Mouse (Mus musculus) G1E (cell line): Measurements from ENCODE around the gene Hoxb6. TPM values are rescaled to one million over a fixed set of nuclear protein-coding genes. Genes with fewer than 3 reads are reported as not detected.

Source experiments
- ATAC-seq: 2 replicates; pipeline ENCODE4 v1.8.0; 2016; ENCODE audit warnings: mild to moderate bottlenecking; ENCODE audit not compliant: insufficient number of reproducible peaks, poor library complexity, low FRiP score, severe bottlenecking; ENCODE audit errors: extremely low read depth
- DNase-seq: peaks from one replicate; pipeline ENCODE4 v3.0.0; 2012; ENCODE audit warnings: low spot score
- H3K27me3 ChIP-seq: 2 replicates; pipeline ENCODE4 v1.6.1; 2012; ENCODE audit warnings: mild to moderate bottlenecking, low read length, inconsistent platforms; ENCODE audit not compliant: insufficient read depth
- H3K36me3 ChIP-seq: replicated peaks from 2 replicates; pipeline ENCODE3; 2012; ENCODE audit warnings: mild to moderate bottlenecking, inconsistent platforms
- H3K4me1 ChIP-seq: 2 replicates; pipeline ENCODE4 v1.6.1; 2012; ENCODE audit warnings: low read depth, low read length, inconsistent platforms, mixed read lengths; ENCODE audit not compliant: insufficient read depth
- H3K4me3 ChIP-seq: 2 replicates; pipeline ENCODE4 v1.5.1; 2012; ENCODE audit warnings: low read depth, mild to moderate bottlenecking, inconsistent platforms, low read length, moderate library complexity, mixed read lengths
- H3K9me3 ChIP-seq: replicated peaks from 2 replicates; pipeline ENCODE4 v1.6.1; 2012; ENCODE audit warnings: inconsistent platforms
- CTCF ChIP-seq: IDR thresholded peaks from 2 replicates; pipeline ENCODE4 v1.5.1; 2012; ENCODE audit warnings: low read depth, low read length, inconsistent platforms, mixed read lengths
- GATA1 ChIP-seq: IDR thresholded peaks from 2 replicates; pipeline ENCODE4 v1.6.1; 2012; ENCODE audit warnings: borderline replicate concordance, low read length, inconsistent platforms, mixed read lengths
- GATA2 ChIP-seq: IDR thresholded peaks from 2 replicates; pipeline ENCODE4 v1.6.1; 2012; ENCODE audit warnings: low read depth, low read length, inconsistent platforms, borderline replicate concordance
- POLR2AphosphoS5 ChIP-seq: IDR thresholded peaks from 2 replicates; pipeline ENCODE4 v1.6.1; 2012; ENCODE audit warnings: low read depth, low read length, inconsistent platforms; ENCODE audit not compliant: insufficient replicate concordance
- TAL1 ChIP-seq: conservative IDR thresholded peaks from 2 replicates; pipeline ENCODE4 v1.6.1; 2012; ENCODE audit warnings: low read depth, low read length, inconsistent platforms, mixed read lengths
- polyA plus RNA-seq: library from polyadenylated mRNA; stranded (reverse); fragments of >175 nt; gene quantifications from 2 replicates; pipeline ENCODE4 v1.2.3, GENCODE M21; 2012
- total RNA-seq, 2 experiments: library from RNA; stranded (forward) in 1 of 2; stranded (reverse) in 1 of 2; fragments of 200-1000 nt in 1 of 2; fragments of >200 nt in 1 of 2; fragmentation: Nextera tagmentation in 1 of 2; gene quantifications; 2 replicates each; pipeline ENCODE4 v1.2.3; 2014 to 2017

Hoxb6 gene
- total and polyA plus RNA-seq, 3 experiments, result 0.26 TPM; not detected in 2

DNA sequence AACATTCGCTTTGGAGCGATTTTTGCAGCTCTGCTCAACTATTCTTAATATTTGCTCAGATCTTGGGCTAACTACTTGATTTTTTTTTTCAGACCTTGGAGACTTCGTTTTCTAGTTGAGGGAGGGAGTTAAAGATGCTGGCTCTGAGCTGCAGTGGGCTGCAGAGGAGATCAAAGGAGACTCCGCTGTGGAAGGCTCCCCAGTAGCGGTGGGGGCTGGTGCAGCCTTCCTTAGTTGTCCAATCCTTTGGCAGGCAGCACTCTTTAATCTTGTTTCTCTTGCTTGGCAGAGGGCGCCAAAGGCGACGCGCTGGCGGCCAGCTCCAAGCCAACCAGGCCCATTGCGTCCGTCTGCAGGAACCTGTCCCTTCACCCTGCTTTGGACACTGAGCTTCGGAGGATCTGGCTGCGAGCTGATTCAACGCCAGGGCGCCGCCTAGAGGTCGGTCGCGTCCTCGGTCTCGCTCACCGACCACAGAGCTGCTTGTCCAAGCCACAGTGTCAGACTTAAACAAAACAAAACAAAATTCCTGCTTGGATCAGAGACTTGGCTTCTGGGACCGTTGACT lies 30.9 kb upstream of the Hoxb6 start:
- DNase-seq (peak; percentile 33), ATAC-seq (no peak)
- Histone ChIP-seq H3K36me3 (no peaks in the 10 kb centered on the region), H3K4me3 (no peak overlapping the region), H3K27me3 (peaks cover 40% of the 10 kb centered on the region), H3K4me1 (no peaks in the 10 kb centered on the region), H3K9me3 (no peaks in the 10 kb centered on the region)
- TF ChIP-seq GATA1, result no peak
- peak; percentile 52 for TF ChIP-seq CTCF
- no peak for TF ChIP-seq TAL1
- no peak for TF ChIP-seq POLR2AphosphoS5

GRCm38 (mm10) chr11:96262262-96262830 lies 29.9 kb upstream of the Hoxb6 start:
- H3K4me3 ChIP-seq, result no peak overlapping the region
- no peaks in the 10 kb centered on the region for H3K9me3 ChIP-seq
- ATAC-seq (no peak), DNase-seq (no peak)
- peaks cover 42% of the 10 kb centered on the region for H3K27me3 ChIP-seq
- no peaks in the 10 kb centered on the region for H3K36me3 ChIP-seq
- no peaks in the 10 kb centered on the region for H3K4me1 ChIP-seq
- TF ChIP-seq GATA2, result no peak
- no peak for TF ChIP-seq GATA1
- TF ChIP-seq POLR2AphosphoS5, result no peak
- TF ChIP-seq CTCF, result no peak
- no peak for TF ChIP-seq TAL1

DNA sequence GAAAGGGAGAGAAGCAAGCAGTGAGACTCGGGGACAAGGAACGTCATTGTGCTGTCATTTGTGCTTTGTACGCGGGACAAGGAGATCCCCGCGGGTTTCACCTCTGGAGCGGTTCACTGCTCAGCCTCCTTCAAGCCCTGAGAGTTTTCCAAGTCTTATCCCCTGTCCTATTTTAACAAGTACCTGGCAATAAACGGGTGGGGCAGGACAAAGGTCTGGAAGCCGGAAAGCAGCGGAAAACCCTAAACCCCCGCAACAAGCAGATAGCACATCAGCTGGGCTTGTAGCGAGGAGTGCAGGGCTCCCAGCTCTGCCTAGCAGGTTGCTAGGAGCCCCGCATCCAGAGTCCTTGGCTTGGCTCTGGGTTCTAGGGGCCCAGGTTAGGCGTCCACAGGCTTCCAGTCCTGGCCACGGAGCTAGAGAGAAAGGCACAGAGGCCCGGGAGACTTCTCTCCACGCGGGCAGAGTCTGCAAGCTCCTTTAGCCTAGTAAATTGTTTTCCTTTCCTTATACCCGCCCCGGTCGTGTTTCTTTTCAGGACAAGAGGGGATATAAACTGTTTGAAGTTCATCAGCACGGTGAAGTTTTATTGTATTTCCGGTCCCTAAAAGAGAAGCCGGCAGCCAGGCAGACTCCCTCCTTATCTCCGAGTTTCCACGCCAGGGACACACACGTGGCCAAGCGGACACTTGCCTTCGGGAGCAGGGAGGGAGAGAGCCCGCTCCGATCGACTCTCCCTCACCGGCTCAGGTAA lies 28.5 kb upstream of the Hoxb6 start:
- ATAC-seq (no peak), DNase-seq (no peak)
- Histone ChIP-seq H3K27me3 (peaks cover 41% of the 10 kb centered on the region), H3K4me3 (no peak overlapping the region), H3K9me3 (no peaks in the 10 kb centered on the region), H3K4me1 (no peaks in the 10 kb centered on the region), H3K36me3 (no peaks in the 10 kb centered on the region)
- TF ChIP-seq GATA1 (no peak), CTCF (no peak), TAL1 (no peak), GATA2 (no peak), POLR2AphosphoS5 (no peak)

- Histone ChIP-seq H3K27me3 (peaks cover 41% of the 10 kb centered on the region), H3K4me1 (no peaks in the 10 kb centered on the region), H3K36me3 (no peaks in the 10 kb centered on the region), H3K9me3 (no peaks in the 10 kb centered on the region), H3K4me3 (no peak overlapping the region)
- TF ChIP-seq GATA1, result no peak
- TF ChIP-seq TAL1, result no peak
- no peak for TF ChIP-seq GATA2
- no peak for TF ChIP-seq CTCF
- no peak for TF ChIP-seq POLR2AphosphoS5
- ATAC-seq (no peak), DNase-seq (no peak)
Measured at GRCm38 (mm10) chr11:96264390-96265020, 27.8 kb upstream of the Hoxb6 start.

DNA sequence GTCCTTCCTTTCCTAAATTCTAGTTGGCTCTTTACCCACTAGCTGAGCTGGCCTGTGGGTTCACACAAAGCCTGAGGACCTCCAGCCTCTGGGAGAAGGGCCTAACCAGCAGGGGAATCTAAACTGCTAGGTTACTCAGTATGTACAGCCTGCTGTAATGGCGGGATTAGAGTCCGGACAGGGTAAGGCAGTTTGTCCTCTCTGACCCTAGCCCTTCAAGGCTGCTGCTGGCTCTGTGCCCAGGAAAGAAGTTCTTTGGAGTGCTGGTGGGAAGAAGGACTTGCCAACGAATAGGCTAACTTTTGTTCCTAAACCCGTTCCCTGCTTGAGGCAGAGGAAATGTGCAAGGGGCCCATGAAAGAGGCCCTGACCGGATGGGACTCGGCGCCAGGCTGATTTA lies 26.3 kb upstream of the Hoxb6 start:
- Histone ChIP-seq H3K36me3 (no peaks in the 10 kb centered on the region), H3K9me3 (no peaks in the 10 kb centered on the region), H3K4me1 (no peaks in the 10 kb centered on the region), H3K4me3 (no peak overlapping the region), H3K27me3 (peaks cover 50% of the 10 kb centered on the region)
- no peak for TF ChIP-seq CTCF
- no peak for TF ChIP-seq POLR2AphosphoS5
- TF ChIP-seq GATA2, result no peak
- no peak for TF ChIP-seq TAL1
- no peak for TF ChIP-seq GATA1
- ATAC-seq (no peak), DNase-seq (no peak)
